Mouse (Mus musculus) thymus, postnatal 14 days (tissue): ENCODE measurements around the gene Cd274.
A peak's percentile ranks its signal among the peaks of the same experiment; 100 is the strongest.

Source experiments
- DNase-seq: peaks from one replicate; pipeline ENCODE4 v3.0.0; 2021

Cd274 gene

DNA sequence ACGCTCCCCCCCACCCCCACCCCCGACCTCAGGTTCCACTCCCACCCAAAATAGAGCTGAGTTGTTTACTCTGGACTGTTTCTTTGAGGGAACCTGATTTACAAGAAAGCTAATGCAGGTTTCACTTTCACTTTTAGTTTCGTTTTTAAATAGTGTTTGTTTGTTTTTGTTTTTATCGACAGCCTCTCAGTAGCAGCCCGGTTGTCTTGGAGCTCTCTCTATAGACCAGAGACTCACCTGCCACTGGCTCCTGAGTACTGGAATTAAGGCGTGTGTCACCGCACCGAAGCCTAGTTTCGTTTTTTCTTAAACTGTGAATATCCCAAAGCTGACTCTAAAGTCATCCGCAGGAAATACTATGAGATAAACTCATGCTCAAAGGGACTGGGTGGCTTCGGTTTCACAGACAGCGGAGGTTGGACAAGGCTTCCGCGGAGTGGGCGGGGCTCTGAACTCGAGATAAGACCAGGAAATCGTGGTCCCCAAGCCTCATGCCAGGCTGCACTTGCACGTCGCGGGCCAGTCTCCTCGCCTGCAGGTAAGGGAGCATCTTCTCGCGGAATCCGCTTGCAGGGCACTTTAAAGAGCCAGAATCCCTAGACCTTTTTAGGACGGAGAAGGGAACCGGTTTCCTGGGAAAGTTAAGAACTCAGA lies at the start of gene Cd274, which contains the start of gene Plgrkt:
Gene Cd274 (plus strand): TSS at position 487 of the 654 bp plus-strand sequence.
Gene Plgrkt (minus strand): TSS at position 422 of the 654 bp plus-strand sequence.
- DNase-seq: peak; percentile 93

DNA sequence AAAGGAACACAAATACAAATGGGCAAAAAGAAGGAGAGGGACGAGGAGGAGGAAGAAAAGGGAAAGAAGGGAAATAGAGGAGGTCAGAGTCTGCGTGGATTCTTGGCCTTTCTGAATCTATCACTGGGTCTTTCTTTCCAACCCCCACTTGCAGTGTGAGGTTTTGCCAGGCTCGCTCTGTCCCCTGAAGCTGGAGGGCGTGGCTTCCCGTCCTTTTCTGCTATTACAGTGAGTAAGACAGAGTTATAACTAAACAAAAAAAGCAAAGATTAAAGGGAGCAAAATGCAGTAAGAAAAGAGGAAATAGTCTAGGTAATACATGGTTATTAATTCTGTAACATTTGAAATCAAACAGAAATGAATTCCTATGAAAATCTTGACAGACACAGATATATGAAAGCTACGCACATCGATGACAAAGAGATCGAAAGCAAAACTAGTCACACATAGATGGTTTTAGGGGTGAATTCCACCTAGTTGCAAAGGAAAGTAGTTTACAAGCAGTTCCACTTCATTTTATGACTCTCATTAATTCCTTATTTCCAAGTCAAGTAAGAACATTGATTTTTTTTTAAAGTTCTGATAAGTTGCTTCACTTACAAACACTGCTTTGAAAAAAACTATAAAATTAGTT lies 43.7 kb upstream of the Cd274 start:
- DNase-seq: no peak

DNA sequence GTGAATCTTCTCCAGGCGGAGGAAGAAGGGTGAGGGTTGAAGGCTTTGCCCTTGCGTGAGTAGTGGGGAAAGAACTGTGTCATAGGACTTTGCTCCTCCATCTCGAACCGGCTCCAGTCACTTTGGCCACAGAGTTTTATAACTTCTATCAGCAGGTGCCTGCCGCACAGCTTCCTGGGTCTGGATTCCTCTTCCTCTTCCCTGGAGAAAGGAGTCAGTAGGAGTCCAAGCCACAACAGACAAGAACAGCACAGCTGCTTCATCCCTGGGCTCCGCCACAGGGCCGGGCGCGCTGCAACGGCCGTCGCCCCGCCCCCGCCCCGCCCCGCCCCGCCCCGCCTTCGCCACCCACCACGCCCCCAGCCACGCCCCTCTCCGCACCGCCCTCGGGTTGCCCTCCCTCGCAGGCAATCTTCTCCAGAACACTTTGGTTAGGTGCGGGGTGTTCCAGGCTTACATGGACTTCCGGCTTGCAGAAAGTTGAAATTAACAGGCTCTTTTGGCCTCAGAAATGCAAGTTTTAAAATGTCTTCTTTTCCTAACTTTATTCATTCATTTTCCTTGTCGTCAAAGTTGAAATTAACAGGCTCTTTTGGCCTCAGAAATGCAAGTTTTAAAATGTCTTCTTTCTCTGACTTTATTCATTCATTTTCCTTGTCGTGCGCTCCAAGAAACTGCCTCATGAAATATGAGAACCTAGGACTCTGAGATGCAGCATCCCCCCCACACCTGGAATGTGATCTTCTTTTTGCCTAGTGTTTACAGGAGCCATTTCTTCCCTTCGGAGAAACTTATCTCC lies 42.0 kb upstream of the Cd274 start, which contains the start of gene Insl6:
Gene Insl6 (minus strand): TSS at position 304 of the 799 bp plus-strand sequence.
- DNase-seq: peak; percentile 83

DNA sequence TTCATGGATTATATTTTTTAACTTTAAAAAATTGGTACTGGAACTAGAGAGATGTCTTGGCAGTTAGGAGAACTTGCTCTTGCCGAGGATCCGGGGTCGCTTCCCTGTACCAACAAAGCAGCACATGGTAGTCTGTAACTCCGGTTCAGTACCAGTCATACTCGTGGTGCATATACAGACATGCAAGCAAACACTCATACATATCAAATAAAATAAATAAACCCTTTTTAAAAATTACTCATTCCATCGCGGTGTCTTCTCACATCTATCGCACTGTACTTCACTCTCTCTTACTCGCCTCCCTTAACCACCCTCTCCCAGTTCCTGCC lies 41.4 kb upstream of the Cd274 start:
- no peak for DNase-seq

DNA sequence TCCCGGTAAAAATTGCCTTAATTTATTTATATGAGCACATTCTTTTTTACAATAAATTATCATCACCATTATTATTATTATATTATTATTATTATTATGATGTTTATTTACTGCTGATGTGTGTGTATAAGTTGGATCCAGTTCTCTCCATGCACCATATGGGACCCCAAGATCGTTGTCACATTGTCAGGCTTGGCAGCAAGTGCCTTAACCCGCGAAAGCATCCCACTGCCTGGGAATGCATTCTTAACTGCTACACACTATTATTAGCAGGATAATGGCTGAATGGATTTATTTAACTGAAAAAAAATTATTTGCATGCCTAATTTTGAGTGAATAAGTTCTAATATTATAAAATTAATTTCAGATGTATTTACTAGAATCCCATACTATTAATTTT lies 40.9 kb upstream of the Cd274 start:
- DNase-seq: no peak

DNA sequence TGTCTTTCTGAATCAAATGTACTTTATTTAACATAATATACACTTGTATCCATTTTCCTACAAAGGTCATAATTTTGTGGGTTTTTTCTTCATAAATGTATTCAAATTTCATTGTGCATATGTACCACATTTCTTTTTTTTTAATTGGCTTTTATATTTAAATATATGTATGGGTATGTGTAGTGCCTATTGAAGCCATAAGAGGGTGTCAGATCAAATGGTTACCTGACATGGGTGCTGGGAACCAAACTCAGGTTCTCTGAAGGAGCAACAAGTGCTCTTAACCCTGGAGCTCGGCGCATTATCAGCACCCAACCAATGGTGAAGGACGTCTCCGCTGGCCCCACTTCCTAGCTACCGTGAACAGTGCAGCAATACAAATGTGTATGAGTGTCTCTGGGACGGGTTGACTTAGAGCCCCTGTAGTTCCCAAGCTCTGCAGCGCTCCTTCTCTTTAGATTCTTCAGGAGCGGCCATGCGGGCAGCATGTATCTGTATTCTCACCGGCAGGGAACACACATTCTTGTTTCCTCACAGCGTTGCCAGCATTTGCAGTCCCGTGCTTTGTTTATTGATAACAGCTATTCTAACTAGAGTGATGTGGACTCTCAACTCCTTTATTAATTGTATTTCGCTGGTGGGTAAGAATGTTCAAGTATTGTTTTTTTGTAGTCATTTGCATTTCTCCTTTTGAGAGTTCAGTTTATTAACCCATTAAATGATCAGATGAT lies 40.3 kb upstream of the Cd274 start:
- DNase-seq: no peak

DNA sequence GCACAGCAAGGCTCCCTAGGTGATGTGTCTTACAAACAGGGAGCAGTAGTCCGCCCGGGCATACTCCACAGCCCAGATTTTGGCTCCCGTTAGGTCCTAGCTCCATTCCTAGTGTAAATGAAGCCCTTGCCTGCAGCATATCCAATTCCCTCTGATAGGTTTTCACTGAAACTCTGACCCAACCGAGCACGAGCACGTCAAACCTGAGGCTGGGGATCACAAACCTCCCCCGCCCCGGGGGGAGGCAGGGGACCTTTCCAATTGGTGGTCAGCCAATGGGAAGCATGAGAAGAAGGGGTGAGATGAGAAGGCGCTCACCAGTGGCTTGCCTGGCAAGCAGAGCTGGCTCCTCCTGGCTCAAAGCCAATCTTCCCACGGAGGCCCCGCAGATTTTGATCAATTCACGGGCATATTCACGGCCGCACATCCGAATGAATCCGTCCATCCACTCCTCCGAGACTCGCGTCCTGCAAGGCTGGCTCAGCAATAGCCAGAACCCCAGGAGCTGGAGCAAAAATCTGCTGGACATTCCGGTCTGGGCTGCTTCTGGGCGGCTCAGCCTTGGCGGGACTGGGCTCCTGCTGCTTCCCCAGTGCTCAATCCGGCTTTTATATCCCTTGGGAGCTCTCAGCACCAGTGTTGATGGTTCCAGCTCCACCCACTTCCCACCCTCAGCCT lies 33.0 kb upstream of the Cd274 start, which contains the start of gene Rln1:
Gene Rln1 (minus strand): TSS at position 603 of the 678 bp plus-strand sequence.
- DNase-seq: no peak

DNA sequence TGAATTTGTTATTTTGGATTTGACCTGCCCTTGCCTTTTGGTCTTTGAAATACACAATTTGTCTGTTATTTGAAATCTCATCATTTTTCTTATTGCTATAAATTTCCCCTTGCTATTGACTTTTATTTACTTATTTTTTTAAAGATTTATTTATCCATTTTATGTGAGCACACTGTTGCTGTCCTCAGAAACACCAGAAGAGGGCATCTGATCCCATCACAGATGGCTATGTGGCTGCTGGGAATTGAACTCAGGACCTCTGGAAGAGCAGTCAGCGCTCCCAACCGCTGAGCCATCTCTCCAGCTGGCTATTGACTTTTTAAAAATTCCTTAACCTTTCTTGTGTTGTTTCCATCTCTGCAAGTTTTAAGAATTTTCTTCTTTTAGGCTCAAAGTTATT lies 30.6 kb upstream of the Cd274 start:
- DNase-seq: no peak

DNA sequence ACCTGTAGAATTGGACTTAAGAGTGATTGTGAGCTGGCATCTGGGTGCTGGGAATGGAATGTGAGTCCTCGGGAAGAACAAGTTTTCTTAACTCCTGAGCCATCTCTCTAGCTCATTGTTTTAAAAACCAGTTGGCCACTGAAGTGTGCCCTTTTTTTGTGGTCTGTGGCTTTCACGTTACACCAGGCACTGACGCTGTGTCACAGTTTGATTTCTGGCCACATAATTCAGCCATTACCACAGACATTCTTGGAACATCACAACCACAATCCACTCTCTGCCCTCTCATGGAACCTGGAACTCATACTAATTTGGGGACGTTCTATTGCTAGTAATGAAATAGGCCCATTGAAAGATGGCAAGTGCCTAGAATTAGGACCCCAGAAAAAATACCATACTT lies 26.2 kb upstream of the Cd274 start:
- no peak for DNase-seq

DNA sequence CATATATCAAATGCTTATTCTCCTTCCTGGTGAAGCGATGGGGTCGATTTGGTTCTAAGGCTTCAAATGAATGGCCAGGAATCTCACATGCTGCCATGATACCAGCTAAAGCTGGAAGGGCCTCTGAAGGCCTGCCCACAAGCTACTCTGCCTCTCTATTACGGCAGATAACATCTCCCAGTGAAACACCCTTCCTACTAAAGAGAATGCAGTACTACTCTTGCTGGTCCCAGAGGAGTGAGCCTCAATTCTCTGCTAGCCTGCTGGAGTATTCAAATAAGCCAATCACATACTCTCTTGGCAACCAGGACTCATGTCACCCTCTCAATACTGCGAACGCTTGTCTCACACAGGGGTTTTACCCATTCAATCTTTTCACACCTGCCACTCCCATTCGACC lies 25.0 kb upstream of the Cd274 start:
- no peak for DNase-seq

DNA sequence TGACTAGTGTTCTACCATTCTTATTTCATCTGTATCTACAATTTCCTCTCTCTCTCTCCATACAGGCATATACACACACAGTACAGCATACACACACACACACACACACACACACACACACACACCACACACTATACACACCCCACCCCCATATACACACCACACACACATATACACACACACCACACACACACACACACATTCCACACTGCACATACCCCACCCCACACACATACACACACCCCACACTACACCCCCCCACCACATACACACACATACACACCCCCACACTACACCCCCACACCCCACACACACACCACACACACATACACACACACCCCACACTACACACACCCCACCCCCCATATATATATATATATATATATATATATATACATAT lies 22.4 kb upstream of the Cd274 start:
- DNase-seq: no peak

DNA sequence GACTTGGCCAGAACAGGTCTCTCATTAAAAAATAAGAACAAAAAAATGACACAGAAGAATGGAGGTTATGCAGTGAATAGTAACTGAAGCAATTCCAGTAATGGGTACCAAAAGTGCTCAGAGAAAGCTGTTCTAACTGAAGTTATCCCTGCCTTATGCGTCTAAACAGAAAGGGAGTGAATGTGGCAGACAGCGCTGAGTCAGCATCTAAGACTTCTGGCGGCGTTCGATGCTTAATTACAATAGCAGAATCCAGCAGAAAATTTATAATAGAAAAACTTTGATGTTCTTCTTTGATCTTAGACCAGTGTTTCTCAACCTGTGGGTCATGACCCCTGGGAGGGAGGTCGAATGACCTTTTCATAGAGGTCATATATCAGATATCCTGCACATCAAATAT lies 21.6 kb upstream of the Cd274 start:
- no peak for DNase-seq

DNA sequence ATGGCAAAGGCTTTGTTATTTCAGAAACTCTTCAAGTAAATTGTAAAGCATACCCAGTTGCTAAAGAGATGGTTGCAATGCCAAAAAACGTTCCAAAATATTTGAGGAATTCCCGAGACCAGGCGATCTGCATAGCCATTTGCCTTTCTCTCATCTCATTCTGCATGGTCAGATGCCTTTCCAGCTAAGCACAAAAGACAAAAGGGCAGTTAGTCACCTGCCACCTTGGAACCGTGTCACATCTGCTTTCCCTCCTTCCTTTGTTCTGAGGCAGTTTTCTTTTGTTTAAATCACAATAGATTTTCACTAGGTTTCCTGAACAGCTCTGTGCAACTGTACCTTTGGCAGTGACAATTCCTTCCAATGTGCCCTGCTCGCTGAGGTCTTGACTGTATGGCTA lies 16.3 kb upstream of the Cd274 start:
- no peak for DNase-seq

DNA sequence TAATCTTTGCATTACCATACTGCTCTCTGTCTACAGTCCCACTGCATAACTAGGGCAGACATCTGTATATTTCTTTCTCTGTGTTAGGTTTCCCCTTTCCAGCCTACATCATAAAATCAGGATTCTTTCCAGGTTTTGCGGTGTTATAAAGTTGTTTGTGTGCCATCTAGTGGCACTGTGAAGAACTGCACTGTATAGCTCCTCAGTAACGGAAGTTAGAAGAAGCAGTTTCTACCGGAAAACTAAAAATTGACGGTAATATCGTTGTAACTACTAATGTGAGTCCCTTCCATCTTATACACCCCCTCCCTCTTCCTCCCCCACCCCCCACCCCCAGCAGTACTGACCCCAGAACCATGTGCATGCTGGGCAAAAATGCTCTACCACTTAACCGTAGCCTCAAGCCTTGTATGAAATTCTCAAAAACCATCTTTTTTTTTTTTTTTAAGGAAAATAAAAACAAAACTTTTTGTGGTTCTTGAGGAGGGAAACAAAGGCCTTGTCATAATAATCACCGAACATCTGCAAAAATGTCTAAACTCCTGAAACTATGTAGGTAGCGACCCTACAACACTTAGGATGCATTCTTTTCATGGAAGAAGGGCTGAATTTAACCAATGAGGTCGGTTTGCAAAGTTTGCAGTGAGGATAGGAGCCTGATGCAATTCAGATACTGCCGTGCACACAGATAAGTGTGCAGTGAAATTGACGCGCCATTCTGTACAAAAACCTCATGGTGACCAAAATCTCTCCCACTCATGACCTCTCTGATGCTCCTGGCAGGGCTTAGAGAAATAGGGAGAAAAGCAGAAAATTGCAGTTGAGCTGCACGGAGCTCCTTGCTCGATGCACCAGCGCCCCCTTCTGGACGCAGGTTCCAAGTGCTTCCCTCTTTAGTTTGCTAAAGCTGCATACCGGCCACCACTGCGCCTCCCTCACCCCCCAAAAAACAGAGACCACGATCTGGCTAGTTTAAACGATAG lies 12.1 kb upstream of the Cd274 start:
- DNase-seq: peak; percentile 94

DNA sequence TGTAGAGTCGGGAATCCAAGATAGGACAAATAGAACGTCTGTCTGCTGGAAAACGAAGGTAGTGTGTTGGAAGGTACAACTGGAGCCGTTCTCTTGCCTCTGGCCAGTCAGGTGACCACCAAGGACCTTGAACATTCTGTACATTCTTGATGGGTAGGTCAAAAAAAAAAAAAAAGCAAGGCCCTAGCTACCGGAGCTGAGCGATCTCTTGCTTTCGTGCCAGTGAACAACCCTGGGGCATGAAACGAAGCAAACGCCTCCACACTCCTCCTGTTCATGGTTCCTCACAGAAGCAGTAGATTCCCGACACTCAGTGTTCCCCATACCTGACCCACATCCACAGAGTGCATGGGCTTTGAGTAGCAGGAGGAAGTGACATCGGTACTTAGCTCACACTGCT lies 11.0 kb upstream of the Cd274 start:
- no peak for DNase-seq

DNA sequence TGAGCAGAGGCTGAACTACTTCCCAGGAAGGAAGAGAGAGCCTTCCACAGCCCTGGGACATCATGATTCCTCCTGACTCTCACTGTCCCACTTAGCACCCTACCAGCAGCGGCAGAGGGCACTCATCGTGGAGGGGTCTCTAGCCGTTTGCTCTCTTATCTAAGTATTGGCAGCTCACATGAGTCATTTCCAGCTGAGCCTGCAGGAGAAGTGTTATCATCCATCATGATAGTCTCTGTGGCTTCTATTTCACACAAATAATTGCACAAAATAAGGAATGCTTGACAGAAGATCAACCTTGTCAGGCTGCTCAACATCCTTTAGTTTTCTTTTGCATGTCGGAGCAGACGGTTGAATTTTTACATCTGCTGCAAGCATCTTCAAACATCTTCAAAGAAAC lies 7.0 kb upstream of the Cd274 start:
- no peak for DNase-seq

DNA sequence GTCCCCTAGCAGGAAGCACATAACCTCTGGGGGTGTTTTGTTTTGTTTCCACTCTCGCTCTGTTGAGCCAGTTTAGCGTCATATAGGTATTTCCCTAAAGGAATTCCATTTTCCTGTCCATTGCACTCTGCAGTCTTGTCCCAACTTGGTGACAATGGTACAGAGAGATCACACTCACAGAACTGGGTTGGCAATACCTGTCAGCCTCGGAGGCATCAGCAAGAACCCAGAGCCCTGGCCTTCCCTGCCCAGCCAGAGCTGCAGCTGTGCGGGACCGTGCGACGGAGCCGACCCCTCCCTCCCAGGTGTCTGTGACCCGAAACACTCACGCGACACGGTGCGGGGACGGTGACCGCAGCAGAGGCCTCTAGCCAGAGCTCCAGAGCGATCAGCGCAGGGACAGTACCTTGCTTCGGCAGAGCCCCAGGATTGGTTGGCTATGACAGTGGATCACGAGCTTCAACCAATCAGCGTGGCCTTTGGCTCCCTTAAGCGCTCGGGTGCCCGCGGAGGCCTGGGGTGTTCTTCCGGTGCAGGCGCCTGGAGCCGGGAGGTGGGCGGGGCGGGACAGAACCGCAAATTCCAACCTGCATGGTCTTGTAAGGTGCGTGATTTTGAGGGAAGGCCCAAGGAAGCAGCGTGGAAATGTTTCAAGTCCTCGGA lies 5.7 kb upstream of the Cd274 start:
- DNase-seq: peak; percentile 91

DNA sequence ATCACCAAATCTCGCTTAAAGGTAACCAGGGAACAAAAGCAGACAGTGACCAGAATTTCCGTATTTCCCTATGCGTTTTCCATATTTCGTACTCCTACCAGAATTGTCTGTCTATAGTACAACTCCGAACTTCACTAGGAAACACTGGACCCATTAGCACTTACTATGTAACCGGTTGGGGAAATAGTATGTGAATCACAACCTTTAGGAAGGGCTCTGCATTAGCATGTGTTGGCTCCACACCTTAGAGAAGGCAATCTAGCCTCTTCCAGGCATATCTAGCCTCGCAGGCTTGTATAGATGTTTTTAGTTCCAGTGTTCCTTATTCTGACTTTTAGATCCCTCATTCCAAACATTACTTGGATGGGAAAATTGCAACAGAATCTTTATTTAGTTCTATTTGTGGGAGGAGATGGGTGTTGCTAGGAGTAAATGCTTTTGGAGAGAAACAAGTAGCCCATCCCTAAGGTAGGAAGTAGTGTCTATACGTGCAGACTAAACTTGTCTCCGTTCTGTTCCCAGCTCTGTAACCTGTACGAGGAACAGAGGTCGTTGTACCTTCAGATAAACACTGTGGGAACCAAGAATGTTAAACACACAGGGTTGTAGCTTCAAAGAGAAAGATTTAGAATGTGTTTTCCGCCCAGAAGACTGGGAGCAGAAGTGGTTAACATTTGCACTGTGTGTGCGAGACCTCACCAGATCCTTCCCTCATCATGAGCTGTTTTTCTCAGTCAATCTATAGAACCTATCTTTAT lies 4.9 kb upstream of the Cd274 start:
- no peak for DNase-seq

DNA sequence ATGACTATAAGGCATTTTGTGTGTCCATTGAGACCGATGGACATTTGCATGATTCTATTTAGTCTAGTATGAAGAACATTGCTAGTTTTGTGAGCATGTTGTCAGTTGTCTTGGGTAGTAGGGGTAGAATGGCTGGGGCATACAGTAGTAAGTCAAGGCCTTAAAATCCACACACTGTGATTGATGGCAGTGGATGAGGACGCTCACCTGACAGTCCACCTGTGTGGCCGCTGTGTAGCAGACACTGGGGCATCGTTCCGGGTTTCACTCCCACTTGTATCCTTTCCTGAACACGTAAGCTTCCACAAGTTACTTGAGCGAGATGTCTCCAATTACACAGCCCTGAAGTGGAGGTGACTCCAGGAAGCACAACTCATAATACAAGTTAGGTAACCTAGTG lies 3.7 kb upstream of the Cd274 start:
- no peak for DNase-seq

DNA sequence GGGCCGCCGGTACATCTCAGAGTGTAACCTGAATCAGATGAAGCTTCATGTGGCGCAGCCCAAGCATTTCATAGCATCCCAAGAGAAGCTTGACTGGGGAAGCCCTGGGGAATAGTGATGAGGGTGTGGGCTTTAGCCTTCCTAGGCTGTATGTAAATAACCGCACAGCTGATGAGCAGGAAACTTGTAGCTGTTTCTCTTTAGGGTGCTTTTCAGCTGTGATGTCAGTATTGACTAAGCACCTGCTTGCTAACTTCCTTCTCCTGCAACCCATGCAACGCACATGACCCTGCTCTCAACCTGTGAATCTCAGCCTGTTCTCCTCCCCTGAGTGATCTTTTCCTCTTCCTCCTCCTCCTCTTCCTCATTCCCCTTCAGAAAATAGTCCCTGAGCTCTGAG lies 3.2 kb upstream of the Cd274 start:
- no peak for DNase-seq
